Mouse (Mus musculus): Measurements from ENCODE around the gene Ly6g5b.

Ly6g5b gene

DNA sequence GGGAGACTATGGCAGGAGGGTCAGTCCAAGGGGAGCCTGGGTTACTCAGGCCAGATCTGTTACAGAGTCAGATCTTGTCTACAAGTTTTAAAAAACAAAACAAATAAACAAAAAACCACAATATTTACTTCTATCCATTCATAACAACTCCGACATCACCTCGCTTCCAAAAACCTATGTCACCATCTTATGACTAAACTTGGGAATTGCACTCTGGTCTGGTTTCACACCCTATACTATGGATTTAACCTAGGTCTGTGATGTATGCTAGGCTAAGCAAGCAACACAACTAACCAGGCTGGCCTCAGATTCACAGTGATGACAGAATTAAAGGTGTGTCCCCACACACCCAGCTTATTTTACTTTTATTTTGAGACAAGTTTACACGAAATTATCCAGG, 8.7 kb downstream of the Ly6g5b start:
- in situ Hi-C loops (cut with MboI; ENCODE audit: low sequenced_read_pairs) = no loop called here

- in situ Hi-C loops (cut with MboI; ENCODE audit: low sequenced_read_pairs) = no loop called here
Observed at GRCm38 (mm10) chr17:35105740-35106389, 9.4 kb downstream of the Ly6g5b start.

DNA sequence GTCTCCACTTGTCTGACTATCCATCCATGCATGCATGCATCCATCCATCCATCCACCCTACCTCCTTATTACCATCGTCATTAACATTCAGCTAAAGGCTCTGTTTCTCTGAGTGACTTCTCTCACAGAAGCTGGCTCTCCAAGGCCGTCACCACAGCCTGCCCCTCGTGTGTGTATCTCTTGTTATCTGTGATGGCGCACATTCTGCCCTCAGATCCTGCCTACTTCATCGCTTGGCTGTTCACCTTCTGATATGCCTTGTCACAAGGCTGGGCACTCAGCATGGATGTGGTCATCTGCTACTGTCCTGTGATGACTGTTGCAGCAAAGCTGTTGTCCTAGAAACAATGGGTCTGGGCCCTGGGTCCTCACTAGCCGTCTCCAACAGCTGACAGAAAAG, 10.5 kb downstream of the Ly6g5b start:
- in situ Hi-C loops (cut with MboI; ENCODE audit: low sequenced_read_pairs) = no loop called here

DNA sequence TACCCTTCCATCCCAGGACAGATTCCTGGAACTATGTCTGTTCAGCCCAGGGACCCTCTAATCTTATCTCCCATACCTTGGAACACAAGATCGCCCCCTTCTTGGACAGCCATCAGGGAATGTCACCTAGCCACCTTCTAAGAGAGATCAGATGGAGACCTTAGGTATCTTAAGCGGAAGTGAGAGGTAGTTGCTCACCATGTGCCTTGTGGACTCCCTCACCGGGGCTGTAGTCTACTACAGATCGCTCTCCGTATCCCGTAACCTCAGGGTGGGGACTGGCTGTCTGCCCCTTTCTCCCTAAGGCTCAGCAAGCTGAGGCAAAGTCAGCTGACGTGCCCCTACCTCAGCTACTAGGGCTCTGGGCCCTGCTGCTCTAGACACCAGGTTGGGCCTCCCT, 11.1 kb downstream of the Ly6g5b start:
- in situ Hi-C loops (cut with MboI; ENCODE audit: low sequenced_read_pairs) = no loop called here

- in situ Hi-C loops (cut with MboI; ENCODE audit: low sequenced_read_pairs) = no loop called here
Observed at GRCm38 (mm10) chr17:35103221-35103690, 12.0 kb downstream of the Ly6g5b start.

DNA sequence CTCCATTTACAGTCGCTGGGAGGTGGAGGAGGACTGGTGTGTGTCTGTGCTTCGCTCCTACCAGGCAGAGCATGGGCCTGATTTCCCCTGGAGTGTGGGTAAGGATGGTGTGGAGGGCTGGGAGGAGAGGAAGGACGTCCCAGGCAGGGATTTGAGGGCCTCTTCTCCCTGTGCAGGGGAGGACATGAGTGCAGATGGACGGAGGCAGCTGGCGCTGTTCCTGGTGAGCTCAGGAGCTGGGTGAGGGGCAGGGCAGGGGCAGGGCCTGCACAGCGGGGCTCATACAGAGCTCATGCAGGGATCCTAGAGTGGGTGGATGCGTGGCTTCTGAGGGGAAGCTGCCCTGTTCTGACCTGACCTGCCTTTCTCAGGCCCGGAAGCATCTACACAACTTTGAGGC, 12.9 kb downstream of the Ly6g5b start:
- in situ Hi-C loops (cut with MboI; ENCODE audit: low sequenced_read_pairs) = no loop called here

GRCm38 (mm10) chr17:35101161-35101560, 14.1 kb downstream of the Ly6g5b start:
- in situ Hi-C loops (cut with MboI; ENCODE audit: low sequenced_read_pairs) = no loop called here

- in situ Hi-C loops (cut with MboI; ENCODE audit: low sequenced_read_pairs) = no loop called here
Observed at GRCm38 (mm10) chr17:35100196-35100765, 14.9 kb downstream of the Ly6g5b start.

GRCm38 (mm10) chr17:35097164-35097655, 18.0 kb downstream of the Ly6g5b start:
- in situ Hi-C loops (cut with MboI; ENCODE audit: low sequenced_read_pairs) = no loop called here

- in situ Hi-C loops (cut with MboI; ENCODE audit: low sequenced_read_pairs) = no loop called here
Observed at GRCm38 (mm10) chr17:35096597-35096996, 18.6 kb downstream of the Ly6g5b start.

DNA sequence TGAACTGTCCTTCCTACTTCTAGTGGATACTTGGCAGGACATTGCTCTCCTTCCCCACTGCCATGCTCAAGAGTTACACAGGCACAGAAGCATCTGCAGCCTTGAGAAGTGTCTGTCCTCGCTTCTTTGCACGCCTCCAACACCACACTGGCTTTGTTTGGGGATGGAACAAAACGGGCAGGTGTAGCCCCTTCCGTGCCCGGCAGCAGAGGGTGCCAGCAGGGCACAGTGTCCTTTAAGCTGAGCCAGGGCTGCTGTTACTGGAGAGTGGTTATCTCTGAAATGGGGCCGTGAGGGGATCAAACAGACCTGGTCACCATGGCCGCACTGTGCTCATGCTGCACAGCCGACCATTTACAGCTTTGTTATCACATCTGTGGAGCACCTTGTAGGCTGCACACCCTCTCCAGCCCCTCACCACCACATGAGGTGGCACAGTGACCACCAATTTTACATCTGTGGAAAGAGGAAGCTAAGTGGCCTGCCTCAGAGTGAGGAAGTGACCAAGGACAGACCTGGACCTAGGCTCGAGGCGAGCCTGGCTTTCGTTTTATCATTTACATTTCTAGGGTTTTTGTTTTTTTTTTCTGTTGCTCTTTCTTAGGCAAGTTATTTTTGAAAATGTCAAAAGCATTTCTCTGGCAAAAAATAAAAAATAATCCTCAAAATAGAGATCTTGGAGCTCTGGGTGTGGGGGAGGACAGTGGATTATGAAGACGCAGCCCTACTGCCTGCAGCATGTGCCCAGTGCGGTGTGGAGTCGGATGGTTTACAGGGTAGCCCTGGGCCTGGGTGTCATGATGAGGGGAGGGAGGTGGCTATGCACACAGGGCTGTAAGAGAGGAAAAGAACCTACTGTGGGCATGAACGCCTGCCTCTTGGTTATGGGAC, 20.5 kb downstream of the Ly6g5b start:
- in situ Hi-C loops (cut with MboI; ENCODE audit: low sequenced_read_pairs) = no loop called here

DNA sequence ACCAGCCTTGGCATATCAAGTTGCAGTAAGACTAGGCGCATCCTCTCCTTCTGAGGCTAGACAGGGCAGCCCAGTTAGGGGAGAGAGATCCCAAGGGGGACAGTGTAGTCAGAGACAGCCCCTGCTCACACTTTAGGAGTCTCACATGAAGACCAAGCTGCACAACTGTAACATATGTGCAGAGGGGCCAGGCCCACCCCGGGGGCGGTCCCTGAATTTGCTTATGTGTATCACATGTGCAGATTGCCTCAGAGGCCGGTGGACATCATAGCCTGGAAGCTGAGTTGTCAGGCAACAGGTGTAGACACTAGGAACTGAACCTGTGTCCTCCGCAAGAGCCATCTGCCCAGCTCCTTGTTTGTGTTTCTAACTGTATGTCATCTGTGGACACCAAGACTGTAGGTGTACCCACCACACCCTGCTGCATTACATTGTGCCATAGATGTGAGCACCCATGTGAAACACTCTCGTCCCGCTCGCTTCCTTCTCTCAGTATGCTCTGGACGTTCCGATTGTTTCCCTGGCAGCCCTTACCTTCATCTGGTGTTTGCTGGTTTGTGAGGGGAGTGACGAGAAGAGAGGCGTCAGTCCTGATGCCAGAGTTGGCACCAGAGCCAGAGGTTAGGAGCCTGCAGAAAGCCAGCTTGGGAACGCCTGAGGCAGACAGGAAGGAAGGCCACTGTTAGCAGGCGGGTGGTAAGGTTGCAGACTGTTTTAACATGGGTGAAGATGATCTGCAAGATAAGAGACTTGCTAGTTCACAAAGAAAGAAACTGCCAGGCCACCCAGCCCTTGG, 22.6 kb downstream of the Ly6g5b start:
- in situ Hi-C loops (cut with MboI; ENCODE audit: low sequenced_read_pairs) = no loop called here

DNA sequence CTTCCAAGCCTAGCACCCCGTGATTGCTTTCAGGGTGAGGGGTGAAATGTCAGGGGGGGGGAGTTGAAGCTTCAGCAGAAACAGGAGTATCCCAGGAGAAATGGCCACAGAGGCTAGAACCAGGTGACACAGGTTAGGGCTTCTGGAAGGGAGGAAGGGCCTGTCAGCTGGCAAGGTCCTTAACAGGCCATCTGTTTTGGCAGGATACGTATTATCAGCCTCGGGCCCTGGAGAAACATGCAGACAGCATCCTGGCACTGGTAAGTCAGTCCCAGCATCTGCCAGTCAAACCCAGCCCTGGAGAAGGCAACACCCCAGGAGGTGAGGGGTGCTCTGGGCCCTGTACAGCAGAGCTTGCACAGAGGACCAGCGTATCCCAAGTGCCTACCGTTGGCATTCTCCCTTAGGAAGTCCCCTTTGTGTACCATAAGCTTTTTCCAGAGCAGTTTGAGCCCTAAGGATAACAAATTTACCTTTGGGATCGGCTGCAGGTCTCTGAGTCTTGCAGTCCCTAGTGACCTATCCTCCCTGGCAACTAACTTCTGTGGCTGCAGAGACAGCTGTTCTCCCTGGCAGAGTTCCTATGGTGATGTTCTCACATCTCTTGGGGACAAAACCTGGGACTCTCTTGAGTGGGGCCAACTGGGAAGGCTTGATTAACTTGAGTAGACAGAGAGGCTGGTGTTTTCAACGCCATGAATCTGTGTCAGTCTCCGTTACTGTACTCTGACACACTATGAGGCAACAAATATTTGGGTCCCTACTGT, 24.9 kb downstream of the Ly6g5b start:
- in situ Hi-C loops (cut with MboI; ENCODE audit: low sequenced_read_pairs) = no loop called here

- in situ Hi-C loops (cut with MboI; ENCODE audit: low sequenced_read_pairs) = no loop called here
Observed at GRCm38 (mm10) chr17:35088825-35089644, 26.2 kb downstream of the Ly6g5b start, which contains the start of gene Abhd16a. TSS of gene Abhd16a (plus strand) at chr17:35089263.

DNA sequence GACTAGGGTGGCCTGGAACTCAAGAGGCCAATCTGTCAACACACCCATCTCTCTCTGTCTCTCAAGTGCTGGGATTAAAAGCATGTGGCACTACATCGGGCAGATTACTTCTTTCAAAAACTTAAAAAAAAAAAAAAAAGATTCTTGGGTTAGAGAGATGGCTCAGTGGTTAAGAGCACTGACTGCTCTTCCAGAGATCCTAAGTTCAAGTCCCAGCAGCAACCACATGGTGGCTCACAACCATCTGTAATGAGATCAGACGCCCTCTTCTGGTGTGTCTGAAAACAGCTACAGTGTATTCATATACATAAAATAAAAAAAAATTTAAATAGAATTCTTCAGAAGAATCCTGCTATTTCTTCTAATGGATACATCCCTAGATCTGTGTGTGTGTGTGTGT, 27.1 kb downstream of the Ly6g5b start:
- in situ Hi-C loops (cut with MboI; ENCODE audit: low sequenced_read_pairs) = no loop called here

GRCm38 (mm10) chr17:35085208-35085865, 29.9 kb downstream of the Ly6g5b start, which contains the start of gene Ly6g6f:
TSS of gene Ly6g6f (minus strand) at chr17:35085610.
- in situ Hi-C loops (cut with MboI; ENCODE audit: low sequenced_read_pairs) = no loop called here

DNA sequence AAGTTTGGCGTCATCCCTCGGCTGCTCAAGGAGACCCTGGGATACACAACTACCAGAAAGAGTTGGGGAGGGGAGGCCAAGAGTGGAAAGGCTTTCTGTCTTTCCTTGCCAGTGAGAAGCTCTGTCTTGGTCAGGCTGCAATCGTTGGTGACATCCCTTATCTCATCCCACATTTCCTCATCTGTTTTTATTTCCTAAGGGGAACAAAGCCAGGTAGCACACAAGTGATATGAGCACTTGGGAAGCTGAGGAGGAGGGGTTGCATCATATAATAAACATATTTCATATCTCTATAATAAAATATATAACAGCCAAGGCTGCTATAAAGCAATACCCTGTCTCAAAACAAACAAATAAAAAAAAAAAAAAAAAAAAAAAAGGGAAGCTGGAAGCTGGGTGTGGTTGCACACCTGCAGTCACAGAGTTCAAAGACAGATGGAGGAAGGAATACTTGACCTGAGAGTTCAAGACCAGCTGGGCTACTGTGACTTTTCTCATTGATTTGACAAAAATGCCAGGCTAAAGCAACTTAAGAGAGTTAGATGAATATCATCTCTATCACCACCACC, 31.2 kb downstream of the Ly6g5b start:
- in situ Hi-C loops (cut with MboI; ENCODE audit: low sequenced_read_pairs) = no loop called here

Measured in CH12F3 (cell line).